In the genomic region with DNA sequence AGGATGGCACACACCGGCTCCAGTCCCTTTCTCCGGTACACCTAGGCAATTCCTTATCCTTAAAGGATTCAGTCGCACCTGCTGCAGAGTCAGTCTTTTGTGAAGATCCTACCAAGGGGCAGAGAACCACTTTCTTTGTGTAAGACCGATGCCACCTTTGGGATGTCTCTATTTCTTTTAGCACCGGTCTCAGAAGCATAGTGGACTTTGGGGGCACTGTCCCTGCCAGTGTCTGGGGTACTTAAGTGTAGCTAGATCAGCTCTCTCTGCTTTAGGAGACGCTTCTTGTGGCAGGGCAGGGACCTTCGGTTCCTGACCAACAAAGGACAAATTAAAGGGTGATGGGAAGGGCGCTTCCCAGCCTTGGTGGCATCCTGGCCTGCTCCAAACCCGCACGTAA, we compare ENCODE assay signal across 8 mouse cellular contexts. TPM values are rescaled to one million over a fixed set of nuclear protein-coding genes. Genes with fewer than 3 reads are reported as not detected.
DNase-seq lines count a peak whose midpoint lies in the region; ATAC-seq and TF ChIP-seq lines count a peak whose summit lies in the region.

No protein-coding gene starts in this region.

- WGBS in kidney, postnatal 0 days: 16% methylated on average over 10 of the region's 10 CpGs
- WGBS in embryonic facial prominence, embryonic 13.5 days: 11% methylated on average over 10 of the region's 10 CpGs
- 14% methylated on average over 10 of the region's 10 CpGs for WGBS in intestine, embryonic 15.5 days

- TF ChIP-seq CTCF in kidney, postnatal 0 days (IDR thresholded peaks at IDR 0.05; ENCODE audit: low read depth): no peak

- no peak for DNase-seq in kidney, postnatal 0 days (ENCODE audit: low spot score)
- DNase-seq in kidney, adult 11 months: no peak
- no peak for DNase-seq in adrenal gland, postnatal 25 days
- DNase-seq in adrenal gland, adult (ENCODE audit: inconsistent age in 2 of 2, low spot score in 1 of 2): no peak
- no peak for DNase-seq in right cerebral cortex, postnatal 25 days

- no peak for ATAC-seq in kidney, postnatal 0 days (replicated peaks; ENCODE audit: low FRiP score, low read depth)
- ATAC-seq in embryonic facial prominence, embryonic 13.5 days (ENCODE audit: insufficient number of reproducible peaks, insufficient read depth, low FRiP score, low TSS enrichment, low read depth): no peak
- no peak for ATAC-seq in intestine, embryonic 15.5 days

- no peaks in the 10 kb centered on the region; the same call in 1 of the 2 replicates for H3K27me3 ChIP-seq in kidney, postnatal 0 days (ENCODE audit: insufficient read depth, low read length)
- peaks cover 55% of the 10 kb centered on the region for H3K27me3 ChIP-seq in embryonic facial prominence, embryonic 13.5 days
- peaks cover 4% of the 10 kb centered on the region; the same call in 1 of the 2 replicates for H3K27me3 ChIP-seq in intestine, embryonic 15.5 days (replicated peaks)
- H3K27me3 ChIP-seq in myocyte (ENCODE audit: control insufficient read depth, insufficient read depth, insufficient read length): no peaks in the 10 kb centered on the region

- peaks cover 4% of the 10 kb centered on the region; the same call in 1 of the 2 replicates for H3K4me1 ChIP-seq in kidney, postnatal 0 days (replicated peaks; ENCODE audit: insufficient read depth, low read length)
- peaks cover 33% of the 10 kb centered on the region for H3K4me1 ChIP-seq in embryonic facial prominence, embryonic 13.5 days
- H3K4me1 ChIP-seq in intestine, embryonic 15.5 days (replicated peaks): peaks cover 15% of the 10 kb centered on the region

- H3K79me2 ChIP-seq in myocyte (ENCODE audit: control insufficient read depth, insufficient read depth): no peaks in the 10 kb centered on the region

- no peaks in the 10 kb centered on the region for H3K36me3 ChIP-seq in kidney, postnatal 0 days (ENCODE audit: insufficient read depth, low read length)
- no peaks in the 10 kb centered on the region for H3K36me3 ChIP-seq in embryonic facial prominence, embryonic 13.5 days
- H3K36me3 ChIP-seq in intestine, embryonic 15.5 days: no peaks in the 10 kb centered on the region
- no peaks in the 10 kb centered on the region for H3K36me3 ChIP-seq in myocyte (ENCODE audit: control insufficient read depth, insufficient read depth)

- peak overlapping the region; percentile 68 for H3K4me3 ChIP-seq in kidney, postnatal 0 days (replicated peaks; ENCODE audit: low read depth, low read length)
- H3K4me3 ChIP-seq in embryonic facial prominence, embryonic 13.5 days: peak overlapping the region; percentile 71
- H3K4me3 ChIP-seq in intestine, embryonic 15.5 days (replicated peaks): peak overlapping the region; percentile 74
- H3K4me3 ChIP-seq in myocyte: peak overlapping the region; percentile 31

- peak overlapping the region; percentile 97 for H3K4me2 ChIP-seq in kidney, postnatal 0 days (ENCODE audit: low read length)
- peak overlapping the region; percentile 96 for H3K4me2 ChIP-seq in embryonic facial prominence, embryonic 13.5 days
- H3K4me2 ChIP-seq in intestine, embryonic 15.5 days (replicated peaks): peak overlapping the region; percentile 96
- peak overlapping the region; percentile 90 for H3K4me2 ChIP-seq in myocyte (ENCODE audit: low read depth)

- no peaks in the 10 kb centered on the region for H3K9me3 ChIP-seq in kidney, postnatal 0 days (replicated peaks; ENCODE audit: low read length)
- no peaks in the 10 kb centered on the region for H3K9me3 ChIP-seq in embryonic facial prominence, embryonic 13.5 days
- no peaks in the 10 kb centered on the region for H3K9me3 ChIP-seq in intestine, embryonic 15.5 days

- peak overlapping the region; percentile 43 for H3ac ChIP-seq in myocyte (ENCODE audit: control insufficient read depth, insufficient read length)

- peak overlapping the region; percentile 86; the same call in 1 of the 2 replicates for H3K27ac ChIP-seq in kidney, postnatal 0 days
- H3K27ac ChIP-seq in embryonic facial prominence, embryonic 13.5 days: no peak overlapping the region
- H3K27ac ChIP-seq in intestine, embryonic 15.5 days: peak overlapping the region; percentile 83; the same call in 1 of the 2 replicates

- peak overlapping the region; percentile 72 for H3K9ac ChIP-seq in kidney, postnatal 0 days (ENCODE audit: low read depth, low read length)
- peak overlapping the region; percentile 81 for H3K9ac ChIP-seq in embryonic facial prominence, embryonic 13.5 days
- H3K9ac ChIP-seq in intestine, embryonic 15.5 days: peak overlapping the region; percentile 74

- no peak for TF ChIP-seq POLR2A in myocyte (IDR thresholded peaks at IDR 0.05; ENCODE audit: insufficient read length, low read depth)

TF ChIP-seq in myocyte, 11 proteins besides CTCF, POLR2A, EP300 and RAD21:
- TF ChIP-seq POLR2AphosphoS2 (IDR thresholded peaks at IDR 0.05; ENCODE audit: insufficient read length, low read depth) (no peak), CEBPB (IDR thresholded peaks at IDR 0.05; ENCODE audit: insufficient read depth, poor library complexity, severe bottlenecking) (no peak), MYOD1 (IDR thresholded peaks at IDR 0.05; ENCODE audit: control insufficient read depth in 1 of 3, insufficient read length in 2 of 3, low read depth in 2 of 3) (no peak), TCF3 (IDR thresholded peaks at IDR 0.05; ENCODE audit: insufficient read length, low read depth) (no peak), USF1 (IDR thresholded peaks at IDR 0.05; ENCODE audit: low read depth) (no peak), SRF (IDR thresholded peaks at IDR 0.05; ENCODE audit: control insufficient read depth, insufficient read length, low read depth) (no peak), MYOG (IDR thresholded peaks at IDR 0.05; ENCODE audit: control insufficient read depth in 1 of 3, insufficient read depth in 1 of 3, insufficient read length in 2 of 3, low read depth in 2 of 3) (no peak), MAX (IDR thresholded peaks at IDR 0.05; ENCODE audit: low read depth) (no peak), REST (IDR thresholded peaks at IDR 0.05; ENCODE audit: insufficient read depth, insufficient read length) (no peak), TCF12 (IDR thresholded peaks at IDR 0.05; ENCODE audit: insufficient read depth, poor library complexity, severe bottlenecking) (no peak), E2F4 (IDR thresholded peaks at IDR 0.05; ENCODE audit: insufficient read depth) (no peak)

RNA-seq across cellular contexts. Expression of gene Chn2, which starts 0.5 kb away (rescaled TPM):
- polyA plus RNA-seq in kidney, postnatal 0 days (2015; fragmentation: Nextera tagmentation; extraction: Ambion mirVana): 16.3 and 16.8 TPM in 2 replicates
- polyA plus RNA-seq in embryonic facial prominence, embryonic 13.5 days (2015; fragmentation: Nextera tagmentation; extraction: Ambion mirVana): 6.9 and 9.7 TPM in 2 replicates
- polyA plus RNA-seq in intestine, embryonic 15.5 days (2015; fragmentation: Nextera tagmentation; extraction: Ambion mirVana): 19.7 and 20.8 TPM in 2 replicates
- polyA plus RNA-seq in myocyte (2012; fragmentation: generic; extraction: Trizol): 6.5 TPM
- total RNA-seq in adrenal gland, postnatal 25 days (2021): 4.8 and 10.4 TPM in 2 replicates
